Mouse (Mus musculus) forebrain, embryonic 15.5 days (tissue): Measurements from ENCODE around the gene Kdelc1. TPM values are rescaled to one million over a fixed set of nuclear protein-coding genes. Genes with fewer than 3 reads are reported as not detected.

Source experiments
- ATAC-seq: fragments of 200-750 bp; cut with Nextera tagmentation; replicated peaks from 2 replicates; pipeline ENCODE4 v1.8.0; 2017; ENCODE audit warnings: mild to moderate bottlenecking, moderate TSS enrichment, moderate library complexity
- H3K27ac ChIP-seq: fragments of 300-500 bp; sonication (generic); replicated peaks from 2 replicates; pipeline ENCODE4 v1.5.1; 2015; ENCODE audit warnings: mild to moderate bottlenecking, inconsistent platforms
- H3K27me3 ChIP-seq: fragments of 300-500 bp; sonication (generic); 2 replicates; pipeline ENCODE4 v1.6.1; 2015; ENCODE audit warnings: inconsistent platforms
- H3K36me3 ChIP-seq: fragments of 300-500 bp; sonication (generic); 2 replicates; pipeline ENCODE4 v1.6.1; 2015; ENCODE audit warnings: mild to moderate bottlenecking, inconsistent platforms
- H3K4me1 ChIP-seq: fragments of 300-500 bp; sonication (generic); 2 replicates; pipeline ENCODE4 v1.6.1; 2015; ENCODE audit warnings: inconsistent platforms
- H3K4me2 ChIP-seq: fragments of 300-500 bp; sonication (generic); replicated peaks from 2 replicates; pipeline ENCODE4 v1.6.1; 2015; ENCODE audit warnings: mild to moderate bottlenecking, inconsistent platforms
- H3K4me3 ChIP-seq: fragments of 300-500 bp; sonication (generic); 2 replicates; pipeline ENCODE4 v1.5.1; 2015; ENCODE audit warnings: mild to moderate bottlenecking, inconsistent platforms
- H3K9ac ChIP-seq: fragments of 300-500 bp; sonication (generic); replicated peaks from 2 replicates; pipeline ENCODE4 v1.6.1; 2015; ENCODE audit warnings: mild to moderate bottlenecking, inconsistent platforms
- H3K9me3 ChIP-seq: fragments of 300-500 bp; sonication (generic); 2 replicates; pipeline ENCODE4 v1.6.1; 2016; ENCODE audit warnings: inconsistent platforms
- WGBS: fragments of 180-500 bp; shearing (Covaris S2); methylation state at CpG from one replicate; pipeline ENCODE4 v1.1.7; 2015; ENCODE audit warnings: mixed read lengths; 5-methylcytosine and 5-hydroxymethylcytosine counted together
- polyA plus RNA-seq: library from polyadenylated mRNA; unstranded; fragments of >200 nt; fragmentation: Nextera tagmentation; extraction: Ambion mirVana; gene quantifications from 2 replicates; pipeline ENCODE4 v1.2.1, GENCODE M21; 2015

Gene Kdelc1
- 29.0 and 31.8 TPM in 2 replicates for polyA plus RNA-seq

- Histone ChIP-seq H3K4me2 (peak within 1 kb of the TSS; percentile 87), H3K9me3 (no peaks in the 10 kb centered on the region), H3K4me3 (peak within 1 kb of the TSS; percentile 70), H3K9ac (peak within 1 kb of the TSS; percentile 94), H3K36me3 (peaks cover 16% of the 10 kb centered on the region), H3K4me1 (peaks cover 31% of the 10 kb centered on the region), H3K27me3 (no peaks in the 10 kb centered on the region), H3K27ac (peak within 1 kb of the TSS; percentile 97)
- WGBS = under 1% methylated on average over 39 of the region's 39 CpGs
- ATAC-seq = peak; percentile 98
These were observed at the start of gene Kdelc1, which contains the start of gene Bivm for GRCm38 (mm10) chr1:44118239-44119054. TSS of gene Kdelc1 (minus strand) at chr1:44118808. TSS of gene Bivm (plus strand) at chr1:44118957.

GRCm38 (mm10) chr1:44167859-44168383, 49.3 kb upstream of the Kdelc1 start:
- no peak overlapping the region for H3K4me3 ChIP-seq
- 98% methylated on average over 3 of the region's 3 CpGs for WGBS
- ATAC-seq = no peak
- no peaks in the 10 kb centered on the region for H3K27me3 ChIP-seq
- no peaks in the 10 kb centered on the region for H3K4me1 ChIP-seq
- no peak overlapping the region for H3K4me2 ChIP-seq
- no peak overlapping the region for H3K27ac ChIP-seq
- no peak overlapping the region for H3K9ac ChIP-seq
- peaks cover 87% of the 10 kb centered on the region for H3K36me3 ChIP-seq
- H3K9me3 ChIP-seq = no peaks in the 10 kb centered on the region

- Histone ChIP-seq H3K27me3 (no peaks in the 10 kb centered on the region), H3K9me3 (no peaks in the 10 kb centered on the region), H3K36me3 (peaks cover 91% of the 10 kb centered on the region), H3K4me3 (no peak overlapping the region), H3K9ac (no peak overlapping the region), H3K4me1 (no peaks in the 10 kb centered on the region), H3K27ac (no peak overlapping the region), H3K4me2 (no peak overlapping the region)
- 96% methylated on average over 5 of the region's 5 CpGs for WGBS
- no peak for ATAC-seq
These were observed 43.8 kb upstream of the Kdelc1 start for GRCm38 (mm10) chr1:44162389-44162788.

GRCm38 (mm10) chr1:44161818-44162217, 43.2 kb upstream of the Kdelc1 start:
- Histone ChIP-seq H3K27me3 (no peaks in the 10 kb centered on the region), H3K27ac (no peak overlapping the region), H3K36me3 (peaks cover 85% of the 10 kb centered on the region), H3K9ac (no peak overlapping the region), H3K4me2 (no peak overlapping the region), H3K4me1 (no peaks in the 10 kb centered on the region), H3K9me3 (no peaks in the 10 kb centered on the region), H3K4me3 (no peak overlapping the region)
- ATAC-seq = no peak
- WGBS = 97% methylated on average over 6 of the region's 6 CpGs

- peaks cover 56% of the 10 kb centered on the region for H3K36me3 ChIP-seq
- no peak overlapping the region for H3K27ac ChIP-seq
- no peaks in the 10 kb centered on the region for H3K27me3 ChIP-seq
- no peaks in the 10 kb centered on the region for H3K4me1 ChIP-seq
- WGBS = 96% methylated on average over 6 of the region's 6 CpGs
- no peak overlapping the region for H3K4me2 ChIP-seq
- no peak overlapping the region for H3K9ac ChIP-seq
- no peak for ATAC-seq
- no peak overlapping the region for H3K4me3 ChIP-seq
- H3K9me3 ChIP-seq = no peaks in the 10 kb centered on the region
These were observed 39.7 kb upstream of the Kdelc1 start for GRCm38 (mm10) chr1:44158317-44158716.

- ATAC-seq = no peak
- no peak overlapping the region for H3K27ac ChIP-seq
These were observed 36.7 kb upstream of the Kdelc1 start for GRCm38 (mm10) chr1:44155287-44155686.

GRCm38 (mm10) chr1:44148706-44149105, 30.1 kb upstream of the Kdelc1 start:
- Histone ChIP-seq H3K27ac (peak overlapping the region; percentile 100; the same call in 1 of the 2 replicates), H3K36me3 (peaks cover 6% of the 10 kb centered on the region; the same call in 1 of the 2 replicates), H3K4me2 (peak overlapping the region; percentile 67), H3K27me3 (no peaks in the 10 kb centered on the region), H3K4me3 (peak overlapping the region; percentile 100), H3K9ac (peak overlapping the region; percentile 100), H3K9me3 (no peaks in the 10 kb centered on the region), H3K4me1 (peaks cover 19% of the 10 kb centered on the region)
- ATAC-seq = no peak
- 27% methylated on average over 6 of the region's 6 CpGs for WGBS

More at GRCm38 (mm10) chr1:44155287-44155686, 36.7 kb upstream of the Kdelc1 start:
- Histone ChIP-seq H3K27me3 (no peaks in the 10 kb centered on the region), H3K9me3 (no peaks in the 10 kb centered on the region), H3K36me3 (peaks cover 28% of the 10 kb centered on the region), H3K4me2 (no peak overlapping the region), H3K9ac (no peak overlapping the region), H3K4me3 (no peak overlapping the region), H3K4me1 (no peaks in the 10 kb centered on the region)
- WGBS = 95% methylated on average over 4 of the region's 4 CpGs

GRCm38 (mm10) chr1:44147563-44148381, 29.2 kb upstream of the Kdelc1 start, which contains the start of gene Ercc5:
TSS of gene Ercc5 (plus strand) at chr1:44147744.
- Histone ChIP-seq H3K9ac (peak within 1 kb of the TSS; percentile 100), H3K9me3 (no peaks in the 10 kb centered on the region), H3K36me3 (peaks cover 15% of the 10 kb centered on the region), H3K4me1 (peaks cover 19% of the 10 kb centered on the region), H3K4me2 (peak within 1 kb of the TSS; percentile 67), H3K4me3 (peak within 1 kb of the TSS; percentile 100), H3K27me3 (no peaks in the 10 kb centered on the region), H3K27ac (peak within 1 kb of the TSS; percentile 100)
- WGBS = under 1% methylated on average over 66 of the region's 66 CpGs
- peak; percentile 98 for ATAC-seq

- H3K9ac ChIP-seq = no peak overlapping the region
- no peaks in the 10 kb centered on the region for H3K27me3 ChIP-seq
- peaks cover 48% of the 10 kb centered on the region for H3K36me3 ChIP-seq
- H3K4me3 ChIP-seq = no peak overlapping the region
- no peak overlapping the region for H3K27ac ChIP-seq
- H3K9me3 ChIP-seq = no peaks in the 10 kb centered on the region
- no peak overlapping the region for H3K4me2 ChIP-seq
- peaks cover 4% of the 10 kb centered on the region for H3K4me1 ChIP-seq
- WGBS = 92% methylated on average over 5 of the region's 5 CpGs
- no peak for ATAC-seq
These were observed 24.1 kb upstream of the Kdelc1 start for GRCm38 (mm10) chr1:44142747-44143146.

GRCm38 (mm10) chr1:44140232-44140631, 21.6 kb upstream of the Kdelc1 start:
- H3K9me3 ChIP-seq = no peaks in the 10 kb centered on the region
- no peak for ATAC-seq
- H3K4me1 ChIP-seq = no peaks in the 10 kb centered on the region
- H3K9ac ChIP-seq = no peak overlapping the region
- no peaks in the 10 kb centered on the region for H3K27me3 ChIP-seq
- no peak overlapping the region for H3K4me2 ChIP-seq
- peaks cover 61% of the 10 kb centered on the region for H3K36me3 ChIP-seq
- H3K27ac ChIP-seq = no peak overlapping the region
- no peak overlapping the region for H3K4me3 ChIP-seq
- whole genome bisulfite sequencing = 95% methylated on average over 4 of the region's 4 CpGs

GRCm38 (mm10) chr1:44129929-44130581, 11.4 kb upstream of the Kdelc1 start:
- Histone ChIP-seq H3K4me1 (no peaks in the 10 kb centered on the region), H3K9me3 (no peaks in the 10 kb centered on the region), H3K4me3 (no peak overlapping the region), H3K9ac (no peak overlapping the region), H3K27me3 (no peaks in the 10 kb centered on the region), H3K27ac (no peak overlapping the region), H3K36me3 (peaks cover 52% of the 10 kb centered on the region), H3K4me2 (no peak overlapping the region)
- ATAC-seq = no peak
- WGBS = 94% methylated on average over 4 of the region's 4 CpGs
